Mouse (Mus musculus) right cerebral cortex, postnatal 36 days (tissue): ENCODE data around the gene Sec24c.
A peak's percentile ranks its signal among the peaks of the same experiment; 100 is the strongest.
"Not testable (repeated sequence)": the region's sequence is repeated elsewhere in the genome, so short reads cannot be mapped to it uniquely, and the experiment has no call there.

ENCODE experiments used
- DNase-seq, 2 experiments: peaks; one replicate each; pipeline ENCODE4 v3.0.0; 2022; ENCODE audit warnings: low spot score in 2 of 2, mixed read lengths in 1 of 2

Gene Sec24c

GRCm38 (mm10) chr14:20674064-20674833 lies at the start of gene Sec24c:
Sec24c (plus strand) TSS chr14:20674308.
- DNase-seq = peak; percentile 90 to 93

GRCm38 (mm10) chr14:20626447-20626846 lies 47.7 kb upstream of the Sec24c start:
- no peak for DNase-seq

- no peak for DNase-seq
Measured at GRCm38 (mm10) chr14:20626971-20627370, 47.1 kb upstream of the Sec24c start.

- DNase-seq = no peak
Measured at GRCm38 (mm10) chr14:20631253-20631652, 42.9 kb upstream of the Sec24c start.

- DNase-seq = no peak
Measured at GRCm38 (mm10) chr14:20635546-20635945, 38.6 kb upstream of the Sec24c start.

GRCm38 (mm10) chr14:20636968-20637367 lies 37.1 kb upstream of the Sec24c start:
- DNase-seq = not testable (repeated sequence)

GRCm38 (mm10) chr14:20637818-20638574 lies 36.1 kb upstream of the Sec24c start:
- DNase-seq = no peak

GRCm38 (mm10) chr14:20638702-20639101 lies 35.4 kb upstream of the Sec24c start:
- DNase-seq = no peak

- no peak for DNase-seq
Measured at GRCm38 (mm10) chr14:20639918-20640619, 34.0 kb upstream of the Sec24c start.

GRCm38 (mm10) chr14:20640644-20641437 lies 33.3 kb upstream of the Sec24c start, which contains the start of gene Usp54:
Usp54 (minus strand) TSS chr14:20641063.
- DNase-seq = peak; percentile 96 to 97

- no peak for DNase-seq
Measured at GRCm38 (mm10) chr14:20641438-20641875, 32.7 kb upstream of the Sec24c start.

GRCm38 (mm10) chr14:20645547-20645946 lies 28.6 kb upstream of the Sec24c start:
- no peak for DNase-seq

GRCm38 (mm10) chr14:20646381-20646780 lies 27.7 kb upstream of the Sec24c start:
- no peak for DNase-seq

- no peak for DNase-seq
Measured at GRCm38 (mm10) chr14:20651000-20651399, 23.1 kb upstream of the Sec24c start.

GRCm38 (mm10) chr14:20651722-20652256 lies 22.3 kb upstream of the Sec24c start:
- no peak for DNase-seq

GRCm38 (mm10) chr14:20654690-20655421 lies 19.3 kb upstream of the Sec24c start:
- DNase-seq = no peak

GRCm38 (mm10) chr14:20655731-20656130 lies 18.4 kb upstream of the Sec24c start:
- no peak for DNase-seq

GRCm38 (mm10) chr14:20656361-20656760 lies 17.7 kb upstream of the Sec24c start, which contains the start of gene Myoz1:
Myoz1 (minus strand) TSS chr14:20656540.
- DNase-seq = no peak

- DNase-seq = peak in 1 of 2 experiments; percentile 25
Measured at GRCm38 (mm10) chr14:20658326-20658725, 15.8 kb upstream of the Sec24c start.

- no peak for DNase-seq
Measured at GRCm38 (mm10) chr14:20658902-20659301, 15.2 kb upstream of the Sec24c start.
